Mouse (Mus musculus): Measurements from ENCODE around the gene Ostm1. TPM values are rescaled to one million over a fixed set of nuclear protein-coding genes. Genes with fewer than 3 reads are reported as not detected.

The Ostm1 gene
- polyA plus RNA-seq, 1 experiment, result 13.9 TPM

- Histone ChIP-seq H3K4me3 (no peak overlapping the region), H3K36me3 (ENCODE audit: control insufficient read depth, insufficient read depth) (no peaks in the 10 kb centered on the region), H3K27me3 (ENCODE audit: control insufficient read depth, insufficient read depth, insufficient read length) (peaks cover 96% of the 10 kb centered on the region), H3ac (ENCODE audit: control insufficient read depth, insufficient read length) (no peak overlapping the region), H3K4me2 (ENCODE audit: low read depth) (no peak overlapping the region), H3K79me2 (ENCODE audit: control insufficient read depth, insufficient read depth) (no peaks in the 10 kb centered on the region)
- TF ChIP-seq MAX (IDR thresholded peaks at IDR 0.05; ENCODE audit: low read depth) (no peak), CEBPB (IDR thresholded peaks at IDR 0.05; ENCODE audit: insufficient read depth, poor library complexity, severe bottlenecking) (no peak), MYOG (IDR thresholded peaks at IDR 0.05; ENCODE audit: control insufficient read depth in 1 of 3, insufficient read depth in 1 of 3, insufficient read length in 2 of 3, low read depth in 2 of 3) (no peak), USF1 (IDR thresholded peaks at IDR 0.05; ENCODE audit: low read depth) (no peak), POLR2A (IDR thresholded peaks at IDR 0.05; ENCODE audit: insufficient read length, low read depth) (no peak), E2F4 (IDR thresholded peaks at IDR 0.05; ENCODE audit: insufficient read depth) (no peak), POLR2AphosphoS2 (IDR thresholded peaks at IDR 0.05; ENCODE audit: insufficient read length, low read depth) (no peak), TCF3 (IDR thresholded peaks at IDR 0.05; ENCODE audit: insufficient read length, low read depth) (no peak), SRF (IDR thresholded peaks at IDR 0.05; ENCODE audit: control insufficient read depth, insufficient read length, low read depth) (no peak), REST (IDR thresholded peaks at IDR 0.05; ENCODE audit: insufficient read depth, insufficient read length) (no peak), TCF12 (IDR thresholded peaks at IDR 0.05; ENCODE audit: insufficient read depth, poor library complexity, severe bottlenecking) (no peak), MYOD1 (IDR thresholded peaks at IDR 0.05; ENCODE audit: control insufficient read depth in 1 of 3, insufficient read length in 2 of 3, low read depth in 2 of 3) (no peak)
Observed at GRCm38 (mm10) chr10:42581694-42582565, 1.7 kb upstream of the Ostm1 start.

GRCm38 (mm10) chr10:42582566-42583110, 984 bp upstream of the Ostm1 start:
- no peak overlapping the region for H3K4me2 ChIP-seq (ENCODE audit: low read depth)
- H3ac ChIP-seq (ENCODE audit: control insufficient read depth, insufficient read length), result no peak overlapping the region
- peaks cover 96% of the 10 kb centered on the region for H3K27me3 ChIP-seq (ENCODE audit: control insufficient read depth, insufficient read depth, insufficient read length)
- H3K79me2 ChIP-seq (ENCODE audit: control insufficient read depth, insufficient read depth), result no peaks in the 10 kb centered on the region
- TF ChIP-seq TCF12 (IDR thresholded peaks at IDR 0.05; ENCODE audit: insufficient read depth, poor library complexity, severe bottlenecking), result no peak
- no peak for TF ChIP-seq CEBPB (IDR thresholded peaks at IDR 0.05; ENCODE audit: insufficient read depth, poor library complexity, severe bottlenecking)
- TF ChIP-seq USF1 (IDR thresholded peaks at IDR 0.05; ENCODE audit: low read depth), result no peak
- TF ChIP-seq MYOG (IDR thresholded peaks at IDR 0.05; ENCODE audit: control insufficient read depth in 1 of 3, insufficient read depth in 1 of 3, insufficient read length in 2 of 3, low read depth in 2 of 3), result no peak
- TF ChIP-seq POLR2AphosphoS2 (IDR thresholded peaks at IDR 0.05; ENCODE audit: insufficient read length, low read depth), result no peak
- H3K4me3 ChIP-seq, result no peak overlapping the region
- no peaks in the 10 kb centered on the region for H3K36me3 ChIP-seq (ENCODE audit: control insufficient read depth, insufficient read depth)

GRCm38 (mm10) chr10:42583902-42584435, 347 bp downstream of the Ostm1 start:
- Histone ChIP-seq H3K4me3 (no peak overlapping the region), H3K36me3 (ENCODE audit: control insufficient read depth, insufficient read depth) (no peaks in the 10 kb centered on the region), H3K79me2 (ENCODE audit: control insufficient read depth, insufficient read depth) (no peaks in the 10 kb centered on the region), H3ac (ENCODE audit: control insufficient read depth, insufficient read length) (no peak overlapping the region), H3K27me3 (ENCODE audit: control insufficient read depth, insufficient read depth, insufficient read length) (peaks cover 99% of the 10 kb centered on the region), H3K4me2 (ENCODE audit: low read depth) (no peak overlapping the region)
- TF ChIP-seq TCF12 (IDR thresholded peaks at IDR 0.05; ENCODE audit: insufficient read depth, poor library complexity, severe bottlenecking), result no peak
- no peak for TF ChIP-seq MAX (IDR thresholded peaks at IDR 0.05; ENCODE audit: low read depth)
- TF ChIP-seq MYOG (IDR thresholded peaks at IDR 0.05; ENCODE audit: control insufficient read depth in 1 of 3, insufficient read depth in 1 of 3, insufficient read length in 2 of 3, low read depth in 2 of 3), result no peak
- no peak for TF ChIP-seq SRF (IDR thresholded peaks at IDR 0.05; ENCODE audit: control insufficient read depth, insufficient read length, low read depth)
- no peak for TF ChIP-seq CEBPB (IDR thresholded peaks at IDR 0.05; ENCODE audit: insufficient read depth, poor library complexity, severe bottlenecking)
- no peak for TF ChIP-seq TCF3 (IDR thresholded peaks at IDR 0.05; ENCODE audit: insufficient read length, low read depth)
- TF ChIP-seq POLR2A (IDR thresholded peaks at IDR 0.05; ENCODE audit: insufficient read length, low read depth), result no peak
- TF ChIP-seq MYOD1 (IDR thresholded peaks at IDR 0.05; ENCODE audit: control insufficient read depth in 1 of 3, insufficient read length in 2 of 3, low read depth in 2 of 3), result no peak

- no peak overlapping the region for H3K4me2 ChIP-seq (ENCODE audit: low read depth)
- H3K27me3 ChIP-seq (ENCODE audit: control insufficient read depth, insufficient read depth, insufficient read length), result peaks cover 97% of the 10 kb centered on the region
- H3K79me2 ChIP-seq (ENCODE audit: control insufficient read depth, insufficient read depth), result no peaks in the 10 kb centered on the region
- TF ChIP-seq TCF3 (IDR thresholded peaks at IDR 0.05; ENCODE audit: insufficient read length, low read depth) (no peak), TCF12 (IDR thresholded peaks at IDR 0.05; ENCODE audit: insufficient read depth, poor library complexity, severe bottlenecking) (no peak), E2F4 (IDR thresholded peaks at IDR 0.05; ENCODE audit: insufficient read depth) (no peak), USF1 (IDR thresholded peaks at IDR 0.05; ENCODE audit: low read depth) (no peak), REST (IDR thresholded peaks at IDR 0.05; ENCODE audit: insufficient read depth, insufficient read length) (no peak), SRF (IDR thresholded peaks at IDR 0.05; ENCODE audit: control insufficient read depth, insufficient read length, low read depth) (no peak), POLR2AphosphoS2 (IDR thresholded peaks at IDR 0.05; ENCODE audit: insufficient read length, low read depth) (no peak), MYOD1 (IDR thresholded peaks at IDR 0.05; ENCODE audit: control insufficient read depth in 1 of 3, insufficient read length in 2 of 3, low read depth in 2 of 3) (no peak), MYOG (IDR thresholded peaks at IDR 0.05; ENCODE audit: control insufficient read depth in 1 of 3, insufficient read depth in 1 of 3, insufficient read length in 2 of 3, low read depth in 2 of 3) (no peak), CEBPB (IDR thresholded peaks at IDR 0.05; ENCODE audit: insufficient read depth, poor library complexity, severe bottlenecking) (no peak), POLR2A (IDR thresholded peaks at IDR 0.05; ENCODE audit: insufficient read length, low read depth) (no peak), MAX (IDR thresholded peaks at IDR 0.05; ENCODE audit: low read depth) (no peak)
- no peak overlapping the region for H3ac ChIP-seq (ENCODE audit: control insufficient read depth, insufficient read length)
- H3K36me3 ChIP-seq (ENCODE audit: control insufficient read depth, insufficient read depth), result no peaks in the 10 kb centered on the region
- no peak overlapping the region for H3K4me3 ChIP-seq
Observed at GRCm38 (mm10) chr10:42584436-42584983, 888 bp downstream of the Ostm1 start.

All from myocyte (in vitro differentiated cells).